In the genomic region with DNA sequence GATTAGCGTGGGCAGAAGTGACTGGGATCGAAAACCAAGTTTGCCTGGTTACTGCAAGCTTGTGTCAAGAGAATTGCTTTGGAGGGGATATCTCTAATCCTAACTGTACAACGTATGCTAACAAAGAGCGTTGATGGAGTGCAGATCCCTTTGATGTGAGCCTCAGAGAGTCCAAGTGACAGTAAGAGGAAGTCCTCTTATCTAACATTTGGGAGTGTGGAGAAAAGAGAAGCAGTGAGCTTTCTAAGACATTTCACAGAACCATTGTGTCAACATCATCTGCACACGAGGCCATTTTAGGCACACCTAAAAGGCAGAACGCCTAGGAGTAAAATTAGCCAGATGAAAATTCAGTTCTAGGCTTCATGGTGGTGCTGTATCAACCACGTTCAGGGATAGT, we compare ENCODE assay signal across 25 mouse cellular contexts.
"Had no signal": no experiment of that assay in that cellular context is flagged by ENCODE, and none has a peak within 500 bp of the region (broad histone marks: within the 10 kb centered on the region; RNA-seq: fewer than 3 reads in every experiment).

No protein-coding gene starts in this region.

- ATAC-seq: hindbrain, postnatal 0 days; intestine, embryonic 16.5 days; liver, embryonic 12.5 days had no signal

- H3K36me3 ChIP-seq: heart, embryonic 13.5 days; heart, embryonic 15.5 days; hindbrain, embryonic 13.5 days; hindbrain, embryonic 15.5 days; kidney, embryonic 15.5 days; limb, embryonic 13.5 days; limb, embryonic 15.5 days; liver, embryonic 12.5 days had no signal

- DNase-seq: gastrocnemius, postnatal 14 days; gastrocnemius, postnatal 36 days; heart, adult 2 months; heart, postnatal 10 days; heart, postnatal 36 days; kidney, adult 11 months; kidney, adult 2 months; kidney, adult 9 months; kidney, postnatal 14 days; kidney, postnatal 36 days; layer of hippocampus, adult 9-11 months; layer of hippocampus, postnatal 36 days; left cerebral cortex, postnatal 4 days had no signal

- H3K4me2 ChIP-seq: heart, embryonic 13.5 days; heart, embryonic 15.5 days; hindbrain, embryonic 13.5 days; hindbrain, embryonic 15.5 days; kidney, embryonic 15.5 days; limb, embryonic 13.5 days; limb, embryonic 15.5 days; liver, embryonic 12.5 days had no signal

- H3K27ac ChIP-seq: heart, adult 2 months; heart, embryonic 15.5 days; hindbrain, embryonic 13.5 days; hindbrain, embryonic 15.5 days; hindbrain, postnatal 0 days; kidney, embryonic 15.5 days; kidney, postnatal 0 days; limb, embryonic 13.5 days; limb, embryonic 15.5 days; liver, embryonic 12.5 days; liver, embryonic 14.5 days had no signal

- H3K4me3 ChIP-seq: heart, adult 2 months; heart, embryonic 13.5 days; heart, embryonic 15.5 days; hindbrain, embryonic 13.5 days; hindbrain, embryonic 15.5 days; kidney, embryonic 15.5 days; limb, embryonic 13.5 days; limb, embryonic 15.5 days; liver, embryonic 12.5 days had no signal

- H3K9me3 ChIP-seq: heart, embryonic 13.5 days; heart, embryonic 15.5 days; hindbrain, embryonic 13.5 days; hindbrain, embryonic 15.5 days; kidney, embryonic 15.5 days; limb, embryonic 13.5 days; limb, embryonic 15.5 days; liver, embryonic 12.5 days had no signal

- H3K27me3 ChIP-seq: heart, embryonic 13.5 days; heart, embryonic 15.5 days; hindbrain, embryonic 13.5 days; hindbrain, embryonic 15.5 days; kidney, embryonic 15.5 days; limb, embryonic 13.5 days; limb, embryonic 15.5 days had no signal

- H3K9ac ChIP-seq: heart, embryonic 13.5 days; heart, embryonic 15.5 days; hindbrain, embryonic 13.5 days; hindbrain, embryonic 15.5 days; kidney, embryonic 15.5 days; limb, embryonic 13.5 days; limb, embryonic 15.5 days; liver, embryonic 12.5 days; liver, embryonic 14.5 days had no signal
